Mouse (Mus musculus) MEL (cell line): ENCODE data around the gene Sgsm2.

ENCODE experiments used
- CTCF ChIP-seq, 3 experiments: IDR thresholded peaks in 2 of 3; conservative IDR thresholded peaks in 1 of 3; 2 replicates each; pipeline ENCODE4 v1.5.1; 2011 to 2012; ENCODE audit warnings: low read length in 3 of 3, low read depth in 2 of 3, mild to moderate bottlenecking in 2 of 3, improper control_type of control experiment in 1 of 3, inconsistent platforms in 1 of 3, mixed read lengths in 1 of 3, moderate library complexity in 1 of 3; ENCODE audit not compliant: control insufficient read depth in 1 of 3, insufficient read depth in 1 of 3, poor library complexity in 1 of 3, severe bottlenecking in 1 of 3
- ETS1 ChIP-seq: IDR thresholded peaks from 2 replicates; pipeline ENCODE4 v1.6.1; 2012; ENCODE audit warnings: low read depth, mild to moderate bottlenecking, inconsistent platforms, low read length, improper control_type of control experiment, moderate library complexity
- KAT2A ChIP-seq: conservative IDR thresholded peaks from 2 replicates; pipeline ENCODE4 v1.6.1; 2012; ENCODE audit warnings: low read depth, low read length, improper control_type of control experiment, inconsistent platforms
- MAX ChIP-seq: IDR thresholded peaks from 2 replicates; pipeline ENCODE4 v1.6.1; 2011; ENCODE audit warnings: low read length, improper control_type of control experiment
- MAZ ChIP-seq: IDR thresholded peaks from 2 replicates; pipeline ENCODE4 v1.6.1; 2012; ENCODE audit warnings: low read depth, mild to moderate bottlenecking, inconsistent platforms, low read length, improper control_type of control experiment
- POLR2A ChIP-seq, 2 experiments: IDR thresholded peaks; 2 replicates each; pipeline ENCODE4 v1.6.1; 2011 to 2012; ENCODE audit warnings: low read length in 2 of 2, mild to moderate bottlenecking in 2 of 2, control low read depth in 1 of 2, improper control_type of control experiment in 1 of 2, low read depth in 1 of 2, moderate library complexity in 1 of 2; ENCODE audit not compliant: control insufficient read depth in 1 of 2, insufficient read depth in 1 of 2, poor library complexity in 1 of 2
- RAD21 ChIP-seq: IDR thresholded peaks from 2 replicates; pipeline ENCODE4 v1.6.1; 2011; ENCODE audit warnings: mild to moderate bottlenecking, low read depth, low read length, improper control_type of control experiment
- RCOR1 ChIP-seq: IDR thresholded peaks from 2 replicates; pipeline ENCODE4 v1.6.1; 2012; ENCODE audit warnings: low read depth, mild to moderate bottlenecking, inconsistent platforms, low read length, improper control_type of control experiment
- USF2 ChIP-seq, 2 experiments: IDR thresholded peaks; 2 replicates each; pipeline ENCODE4 v1.6.1; 2011 to 2012; ENCODE audit warnings: improper control_type of control experiment in 2 of 2, low read length in 2 of 2, borderline replicate concordance in 1 of 2, inconsistent platforms in 1 of 2, low read depth in 1 of 2, mild to moderate bottlenecking in 1 of 2; ENCODE audit not compliant: insufficient read depth in 1 of 2
- ZC3H11A ChIP-seq: IDR thresholded peaks from 2 replicates; pipeline ENCODE4 v1.6.1; 2012; ENCODE audit warnings: low read depth, mild to moderate bottlenecking, inconsistent platforms, low read length, improper control_type of control experiment

- TF ChIP-seq POLR2A (IDR thresholded peaks at IDR 0.05; ENCODE audit: control insufficient read depth in 1 of 2, insufficient read depth in 1 of 2, low read depth in 1 of 2, low read length in 2 of 2, poor library complexity in 1 of 2) (no peak), MAZ (no peak), MAX (no peak), KAT2A (no peak), ETS1 (no peak), CTCF (IDR thresholded peaks at IDR 0.05 in 2 of 3, conservative IDR thresholded peaks at IDR 0.05 in 1 of 3; ENCODE audit: control insufficient read depth in 1 of 3, insufficient read depth in 1 of 3, low read depth in 2 of 3, low read length in 3 of 3, poor library complexity in 1 of 3, severe bottlenecking in 1 of 3) (no peak), USF2 (IDR thresholded peaks at IDR 0.05; ENCODE audit: borderline replicate concordance in 1 of 2, insufficient read depth in 1 of 2, low read depth in 1 of 2, low read length in 2 of 2) (no peak), ZC3H11A (no peak), RAD21 (no peak), RCOR1 (no peak)
Measured at GRCm38 (mm10) chr11:74843761-74844160, 53.1 kb downstream of the Sgsm2 start.
